In genomic region chr1:180312792-180313311, GRCm38 (mm10) we compare ENCODE assay signal across 9 mouse cellular contexts. TPM values are rescaled to one million over a fixed set of nuclear protein-coding genes. Genes with fewer than 3 reads are reported as not detected.
A peak's percentile ranks its signal among the peaks of the same experiment; 100 is the strongest.
DNase-seq lines count a peak whose midpoint lies in the region; ATAC-seq and TF ChIP-seq lines count a peak whose summit lies in the region.
"Had no signal": no experiment of that assay in that cellular context is flagged by ENCODE, and none has a peak within 500 bp of the region (broad histone marks: within the 10 kb centered on the region; RNA-seq: fewer than 3 reads in every experiment).

No protein-coding gene starts in this region.

- no peak overlapping the region for H3K4me3 ChIP-seq in cerebellum, adult 2 months (replicated peaks; ENCODE audit: insufficient read depth, low read depth, low read length)
- H3K4me3 ChIP-seq in hindbrain, embryonic 12.5 days = 0 out of 2 replicates have a peak overlapping the region, but pooled peaks have one; percentile 28
- H3K4me3 ChIP-seq in midbrain, embryonic 16.5 days (ENCODE audit: low read depth, low read length) = no peak overlapping the region
- H3K4me3 ChIP-seq: megakaryocyte, embryonic 14.5 days had no signal

- 11% methylated on average over 6 of the region's 6 CpGs for WGBS in cerebellum, adult 2 months
- 19% methylated on average over 6 of the region's 6 CpGs for WGBS in hindbrain, embryonic 12.5 days
- WGBS in midbrain, embryonic 16.5 days = 24% methylated on average over 6 of the region's 6 CpGs

- no peaks in the 10 kb centered on the region for H3K9me3 ChIP-seq in hindbrain, embryonic 12.5 days (replicated peaks)
- H3K9me3 ChIP-seq in midbrain, embryonic 16.5 days (replicated peaks; ENCODE audit: control insufficient read depth, low read length, poor library complexity, severe bottlenecking) = no peaks in the 10 kb centered on the region
- H3K9me3 ChIP-seq: megakaryocyte, embryonic 14.5 days had no signal

- TF ChIP-seq CTCF in cerebellum, adult 2 months (IDR thresholded peaks at IDR 0.05; ENCODE audit: borderline replicate concordance, insufficient read depth, low read depth, low read length) = no peak

- TF ChIP-seq POLR2A in cerebellum, adult 2 months (IDR thresholded peaks at IDR 0.05; ENCODE audit: borderline replicate concordance, insufficient read depth, low read length) = no peak

- DNase-seq in thymus, postnatal 14 days = peak; percentile 36
- no peak for DNase-seq in thymus, postnatal 25 days
- peak; percentile 61 to 76 for DNase-seq in cerebellum, adult 2 months
- DNase-seq in gastrocnemius, adult 18-20 months (ENCODE audit: low spot score) = peak; percentile 69
- DNase-seq in frontal cortex, postnatal 10 days (ENCODE audit: low spot score in 2 of 2) = no peak

- no peak overlapping the region for H3K9ac ChIP-seq in hindbrain, embryonic 12.5 days
- peak overlapping the region; percentile 58; the same call in 1 of the 2 replicates for H3K9ac ChIP-seq in midbrain, embryonic 16.5 days (ENCODE audit: low read depth, low read length)

- no peaks in the 10 kb centered on the region for H3K36me3 ChIP-seq in hindbrain, embryonic 12.5 days
- H3K36me3 ChIP-seq in midbrain, embryonic 16.5 days (ENCODE audit: control insufficient read depth, insufficient read depth, low read length) = no peaks in the 10 kb centered on the region

- no peak overlapping the region for H3K27ac ChIP-seq in cerebellum, adult 2 months (ENCODE audit: insufficient read depth, low read length)
- H3K27ac ChIP-seq in hindbrain, embryonic 12.5 days = peak overlapping the region; percentile 83
- peak overlapping the region; percentile 23 for H3K27ac ChIP-seq in midbrain, embryonic 16.5 days (ENCODE audit: low read length)

- no peaks in the 10 kb centered on the region for H3K27me3 ChIP-seq in cerebellum, adult 2 months (ENCODE audit: control insufficient read depth, insufficient read depth, low read length)
- no peaks in the 10 kb centered on the region for H3K27me3 ChIP-seq in hindbrain, embryonic 12.5 days
- no peaks in the 10 kb centered on the region for H3K27me3 ChIP-seq in midbrain, embryonic 16.5 days (ENCODE audit: control insufficient read depth, insufficient read depth, low read depth, low read length)
- H3K27me3 ChIP-seq: megakaryocyte, embryonic 14.5 days had no signal

- ATAC-seq in hindbrain, embryonic 12.5 days (ENCODE audit: low FRiP score) = peak; percentile 81
- peak; percentile 72 for ATAC-seq in midbrain, embryonic 16.5 days
- ATAC-seq in erythroblast, adult 5-6 weeks (replicated peaks; ENCODE audit: low FRiP score, poor library complexity, severe bottlenecking) = no peak

- H3K4me1 ChIP-seq in cerebellum, adult 2 months (ENCODE audit: control insufficient read depth, insufficient read depth, low read length) = no peaks in the 10 kb centered on the region; the same call in 1 of the 2 replicates
- peaks cover 19% of the 10 kb centered on the region for H3K4me1 ChIP-seq in hindbrain, embryonic 12.5 days
- H3K4me1 ChIP-seq in midbrain, embryonic 16.5 days (ENCODE audit: control insufficient read depth, insufficient read depth, low read length) = peaks cover 17% of the 10 kb centered on the region

- H3K4me2 ChIP-seq in hindbrain, embryonic 12.5 days (replicated peaks) = peak overlapping the region; percentile 55
- peak overlapping the region; percentile 15; the same call in 1 of the 2 replicates for H3K4me2 ChIP-seq in midbrain, embryonic 16.5 days (ENCODE audit: low read length)

RNA-seq across cellular contexts. Expression of gene Itpkb, which starts 17.4 kb away (rescaled TPM):
- polyA plus RNA-seq in cerebellum, adult 2 months (2012; rRNA removed) = 31.8 and 34.1 TPM in 2 replicates
- total RNA-seq in gastrocnemius, adult 18-20 months (2021) = 10 to 100 TPM; 11.3 to 21.8 TPM
- polyA plus RNA-seq in hindbrain, embryonic 12.5 days (2016; fragmentation: Nextera tagmentation; extraction: Ambion mirVana) = 7.7 and 8.3 TPM in 2 replicates
- 2.2 and 2.3 TPM in 2 replicates for polyA plus RNA-seq in midbrain, embryonic 16.5 days (2015; fragmentation: Nextera tagmentation; extraction: Ambion mirVana)
- total RNA-seq in erythroblast, adult 5-6 weeks (2015; ENCODE audit: low replicate concordance) = 2.3 and 4.0 TPM in 2 replicates
- 2.4 and 3.2 TPM in 2 replicates for total RNA-seq in erythroblast, adult 5-6 weeks (2017; ENCODE audit: low replicate concordance)

RNA-seq across cellular contexts. Expression of gene Psen2, which starts 49.6 kb away (rescaled TPM):
- 46.6 and 53.2 TPM in 2 replicates for polyA plus RNA-seq in cerebellum, adult 2 months (2012; rRNA removed)
- 1 to 10 TPM; 8.2 to 8.4 TPM for total RNA-seq in gastrocnemius, adult 18-20 months (2021)
- 10.3 and 10.4 TPM in 2 replicates for polyA plus RNA-seq in hindbrain, embryonic 12.5 days (2016; fragmentation: Nextera tagmentation; extraction: Ambion mirVana)
- 15.0 and 20.2 TPM in 2 replicates for polyA plus RNA-seq in midbrain, embryonic 16.5 days (2015; fragmentation: Nextera tagmentation; extraction: Ambion mirVana)
- total RNA-seq in erythroblast, adult 5-6 weeks (2015; ENCODE audit: low replicate concordance) = 7.5 and 7.9 TPM in 2 replicates
- 7.2 and 7.4 TPM in 2 replicates for total RNA-seq in erythroblast, adult 5-6 weeks (2017; ENCODE audit: low replicate concordance)

Comparison
In these comparisons a context has a peak if more than half of its experiments do, and no peak if none do; other contexts are left out.
1. DNase-seq: peak in thymus, postnatal 14 days (single experiment), cerebellum, adult 2 months (2 of 2) and gastrocnemius, adult 18-20 months (single experiment); none in thymus, postnatal 25 days (single experiment) and frontal cortex, postnatal 10 days (0 of 2).